Mouse (Mus musculus): ENCODE measurements at regions not wholly inside any gene's neighbourhood (a gene's known extent, or its start where the extent isn't known, plus 50 kb on each side); places are given as distances from the start of the nearest gene placed in this dataset.

GRCm38 (mm10) chr13:97662741-97663140 is 97.7 kb downstream of the Gm10260 start:
- TF ChIP-seq CTCF (conservative IDR thresholded peaks at IDR 0.05; ENCODE audit: insufficient read depth, insufficient read length, low read depth, low read length) (no peak), POLR2A (IDR thresholded peaks at IDR 0.05; ENCODE audit: low read depth, low read length) (no peak)
